Mouse (Mus musculus) left cerebral cortex, postnatal 36 days (tissue): ENCODE data around the gene Ms4a1. TPM values are rescaled to one million over a fixed set of nuclear protein-coding genes. Genes with fewer than 3 reads are reported as not detected.

ENCODE experiments used
- DNase-seq, 2 experiments: peaks; one replicate each; pipeline ENCODE4 v3.0.0; 2021 to 2022; ENCODE audit warnings: low spot score in 2 of 2, mixed read lengths in 1 of 2
- intact Hi-C: fragments of 180-260 bp; cut with DNase I; formaldehyde crosslinking; loops from one replicate; pipeline ENCODE4 v1.15.1; 2025
- total RNA-seq, 2 experiments: library from RNA; stranded (reverse); gene quantifications; 2 replicates each; pipeline ENCODE4 v1.2.3; 2021

Gene Ms4a1
- total RNA-seq, 2 experiments from 2014 or later, result not detected

GRCm38 (mm10) chr19:11232348-11232747, 33.7 kb downstream of the Ms4a1 start, which contains the start of gene Ms4a12:
Gene Ms4a12, minus strand, starts transcription at chr19:11232448.
- intact Hi-C loops, result no loop called here
- DNase-seq, result no peak

Other genes starting within 250 kb of the Ms4a1 start
- not detected for gene Ms4a18, start 248.2 kb downstream of the Ms4a1 start, total RNA-seq
- not detected for gene Ms4a8a, start 185.1 kb downstream of the Ms4a1 start, total RNA-seq
- gene 1700017D01Rik, start 135.4 kb downstream of the Ms4a1 start, total RNA-seq, result not detected
- gene 1700025F22Rik, start 100.9 kb downstream of the Ms4a1 start, total RNA-seq, result not detected
- not detected for gene Ms4a13, start 69.5 kb downstream of the Ms4a1 start, total RNA-seq
- gene Ms4a12, start 33.8 kb downstream of the Ms4a1 start, total RNA-seq, result not detected
- gene Ms4a5, start 17.6 kb upstream of the Ms4a1 start, total RNA-seq, result not detected
- under 1 TPM in 1 of 2 experiments, not detected in 1; 0.07 TPM for gene Ms4a14, start 48.2 kb upstream of the Ms4a1 start, total RNA-seq
- 1 to 10 TPM in 1 of 2 experiments, under 1 TPM in 1; 0.47 to 1.2 TPM for gene Ms4a7, start 69.9 kb upstream of the Ms4a1 start, total RNA-seq
- gene Ms4a4a, start 109.3 kb upstream of the Ms4a1 start, total RNA-seq, result under 1 TPM; 0.94 to 1.00 TPM
- under 1 TPM in 1 of 2 experiments, not detected in 1; 0.23 TPM for gene Ms4a4c, start 138.5 kb upstream of the Ms4a1 start, total RNA-seq
- not detected for gene Ms4a4b, start 177.3 kb upstream of the Ms4a1 start, total RNA-seq
- gene Ms4a6c, start 203.1 kb upstream of the Ms4a1 start, total RNA-seq, result 1 to 10 TPM; 1.7 TPM
- gene Gm8369, start 219.7 kb upstream of the Ms4a1 start, total RNA-seq, result 1 to 10 TPM in 1 of 2 experiments, under 1 TPM in 1; 0.59 to 1.2 TPM